Mouse (Mus musculus) intestine, embryonic 14.5 days (tissue): Measurements from ENCODE around the gene Il17d. TPM values are rescaled to one million over a fixed set of nuclear protein-coding genes. Genes with fewer than 3 reads are reported as not detected.

Experiments used
- ATAC-seq: fragments of 200-750 bp; cut with Nextera tagmentation; replicated peaks from 2 replicates; pipeline ENCODE4 v1.8.0; 2017; ENCODE audit warnings: low read depth, moderate number of reproducible peaks, moderate TSS enrichment, moderate library complexity; ENCODE audit not compliant: low FRiP score, low TSS enrichment
- DNase-seq: peaks from one replicate; pipeline ENCODE4 v3.0.0-alpha.2; 2018; ENCODE audit warnings: low spot score
- H3K27ac ChIP-seq: fragments of 300-500 bp; sonication (generic); 2 replicates; pipeline ENCODE4 v1.5.1; 2014; ENCODE audit warnings: low read depth, mild to moderate bottlenecking, control low read depth
- H3K27me3 ChIP-seq: fragments of 300-500 bp; sonication (generic); replicated peaks from 2 replicates; pipeline ENCODE4 v1.6.1; 2014; ENCODE audit warnings: low read length, control low read depth; ENCODE audit not compliant: control insufficient read depth, insufficient read depth
- H3K36me3 ChIP-seq: fragments of 300-500 bp; sonication (generic); 2 replicates; pipeline ENCODE4 v1.6.1; 2014; ENCODE audit warnings: low read length, control low read depth; ENCODE audit not compliant: control insufficient read depth, insufficient read depth
- H3K4me1 ChIP-seq: fragments of 300-500 bp; sonication (generic); replicated peaks from 2 replicates; pipeline ENCODE4 v1.6.1; 2014; ENCODE audit warnings: low read length, control low read depth, mixed read lengths; ENCODE audit not compliant: control insufficient read depth, insufficient read depth
- H3K4me2 ChIP-seq: fragments of 300-500 bp; sonication (generic); 2 replicates; pipeline ENCODE4 v1.6.1; 2014; ENCODE audit warnings: low read length
- H3K4me3 ChIP-seq: fragments of 300-500 bp; sonication (generic); 2 replicates; pipeline ENCODE4 v1.5.1; 2014; ENCODE audit warnings: low read depth, low read length, control low read depth, mixed read lengths
- H3K9ac ChIP-seq: fragments of 300-500 bp; sonication (generic); 2 replicates; pipeline ENCODE4 v1.6.1; 2014; ENCODE audit warnings: mild to moderate bottlenecking, low read length
- H3K9me3 ChIP-seq: fragments of 300-500 bp; sonication (generic); 2 replicates; pipeline ENCODE4 v1.6.1; 2016; ENCODE audit warnings: low read length, control low read depth; ENCODE audit not compliant: control insufficient read depth
- WGBS: fragments of 180-500 bp; shearing (Covaris S2); extraction: QIAGEN DNeasy Blood & Tissue Kit; methylation state at CpG from one replicate; pipeline ENCODE4 v1.1.7; 2014; 5-methylcytosine and 5-hydroxymethylcytosine counted together
- polyA plus RNA-seq: library from polyadenylated mRNA; unstranded; fragments of >200 nt; fragmentation: Nextera tagmentation; extraction: Ambion mirVana; gene quantifications from 2 replicates; pipeline ENCODE4 v1.2.1, GENCODE M21; 2014

The Il17d gene
- polyA plus RNA-seq, 1 experiment from 2014 or later, result 5.4 TPM

DNA sequence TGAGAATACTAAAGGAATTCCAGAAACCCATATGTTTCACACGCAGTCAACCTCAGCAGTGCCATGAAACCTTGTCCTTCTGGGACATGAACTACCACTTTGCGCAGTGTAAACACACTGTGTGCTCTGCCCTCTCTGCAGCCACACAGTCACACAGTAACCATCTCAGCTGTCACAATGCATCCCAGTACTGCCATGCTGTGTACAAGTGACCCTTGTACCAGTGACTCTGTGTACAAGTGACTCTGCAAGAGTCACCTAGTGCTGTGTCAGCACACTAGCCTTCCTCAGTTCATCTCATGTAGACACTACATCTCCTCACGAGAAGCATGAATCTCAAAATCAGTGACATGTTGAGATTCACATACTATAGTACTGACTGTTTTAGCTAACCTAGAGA is 8.0 kb downstream of the Il17d start:
- no peak overlapping the region for H3K27ac ChIP-seq
- no peaks in the 10 kb centered on the region for H3K36me3 ChIP-seq
- ATAC-seq (no peak), DNase-seq (no peak)
- H3K4me3 ChIP-seq, result no peak overlapping the region
- peaks cover 20% of the 10 kb centered on the region; the same call in 1 of the 2 replicates for H3K4me1 ChIP-seq
- H3K9ac ChIP-seq, result no peak overlapping the region
- 84% methylated on average over 3 of the region's 3 CpGs for WGBS
- H3K27me3 ChIP-seq, result no peaks in the 10 kb centered on the region
- H3K4me2 ChIP-seq, result no peak overlapping the region
- no peaks in the 10 kb centered on the region for H3K9me3 ChIP-seq

- ATAC-seq (no peak), DNase-seq (peak; percentile 70)
- Histone ChIP-seq H3K4me3 (no peak overlapping the region), H3K9ac (no peak overlapping the region), H3K4me1 (peaks cover 22% of the 10 kb centered on the region; the same call in 1 of the 2 replicates), H3K9me3 (no peaks in the 10 kb centered on the region), H3K4me2 (no peak overlapping the region), H3K27me3 (no peaks in the 10 kb centered on the region), H3K27ac (no peak overlapping the region), H3K36me3 (no peaks in the 10 kb centered on the region)
- WGBS, result 42% methylated on average over 3 of the region's 3 CpGs
Measured at GRCm38 (mm10) chr14:57533214-57533613, 8.6 kb downstream of the Il17d start.

GRCm38 (mm10) chr14:57533841-57534240 is 9.3 kb downstream of the Il17d start:
- 28% methylated on average over 11 of the region's 11 CpGs for WGBS
- peaks cover 22% of the 10 kb centered on the region; the same call in 1 of the 2 replicates for H3K4me1 ChIP-seq
- no peak overlapping the region; the same call in 1 of the 2 replicates for H3K27ac ChIP-seq
- H3K36me3 ChIP-seq, result no peaks in the 10 kb centered on the region
- no peak overlapping the region for H3K4me2 ChIP-seq
- ATAC-seq, result no peak
- H3K27me3 ChIP-seq, result no peaks in the 10 kb centered on the region
- DNase-seq, result no peak
- H3K4me3 ChIP-seq, result no peak overlapping the region
- H3K9ac ChIP-seq, result no peak overlapping the region
- H3K9me3 ChIP-seq, result no peaks in the 10 kb centered on the region

DNA sequence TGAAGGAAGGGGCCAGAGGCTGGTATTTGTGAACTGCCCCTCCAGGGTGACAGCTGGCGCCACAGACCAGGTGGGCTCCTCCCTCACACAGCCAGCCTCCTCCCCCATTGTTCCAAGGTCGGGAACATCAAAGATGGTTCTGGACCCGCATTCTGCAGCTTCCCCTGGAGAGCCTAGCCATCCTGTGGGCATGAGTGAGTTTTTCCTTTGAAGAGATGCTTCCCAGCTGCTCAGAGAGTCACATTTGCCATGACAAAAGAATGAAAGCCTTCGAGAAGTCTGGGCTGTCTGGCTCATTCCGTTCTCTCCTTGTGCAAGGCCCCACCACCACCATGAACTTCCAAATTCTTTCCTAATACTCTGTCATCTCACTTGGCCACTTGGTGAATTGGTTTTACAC is 9.8 kb downstream of the Il17d start:
- Histone ChIP-seq H3K36me3 (no peaks in the 10 kb centered on the region), H3K9ac (no peak overlapping the region), H3K4me3 (no peak overlapping the region), H3K4me1 (peaks cover 22% of the 10 kb centered on the region; the same call in 1 of the 2 replicates), H3K27ac (peak overlapping the region; percentile 68; the same call in 1 of the 2 replicates), H3K27me3 (no peaks in the 10 kb centered on the region), H3K4me2 (no peak overlapping the region), H3K9me3 (no peaks in the 10 kb centered on the region)
- WGBS, result 22% methylated on average over 5 of the region's 5 CpGs
- no peak for DNase-seq
- no peak for ATAC-seq

GRCm38 (mm10) chr14:57534961-57535360 is 10.4 kb downstream of the Il17d start:
- WGBS, result 23% methylated on average over 8 of the region's 8 CpGs
- ATAC-seq (no peak), DNase-seq (no peak)
- H3K27ac ChIP-seq, result peak overlapping the region; percentile 68
- no peaks in the 10 kb centered on the region for H3K9me3 ChIP-seq
- H3K4me3 ChIP-seq, result no peak overlapping the region
- no peak overlapping the region for H3K4me2 ChIP-seq
- H3K4me1 ChIP-seq, result peaks cover 22% of the 10 kb centered on the region; the same call in 1 of the 2 replicates
- H3K36me3 ChIP-seq, result no peaks in the 10 kb centered on the region
- H3K27me3 ChIP-seq, result no peaks in the 10 kb centered on the region
- H3K9ac ChIP-seq, result no peak overlapping the region

GRCm38 (mm10) chr14:57535646-57536045 is 11.1 kb downstream of the Il17d start:
- H3K27ac ChIP-seq, result peak overlapping the region; percentile 68
- ATAC-seq, result no peak

DNA sequence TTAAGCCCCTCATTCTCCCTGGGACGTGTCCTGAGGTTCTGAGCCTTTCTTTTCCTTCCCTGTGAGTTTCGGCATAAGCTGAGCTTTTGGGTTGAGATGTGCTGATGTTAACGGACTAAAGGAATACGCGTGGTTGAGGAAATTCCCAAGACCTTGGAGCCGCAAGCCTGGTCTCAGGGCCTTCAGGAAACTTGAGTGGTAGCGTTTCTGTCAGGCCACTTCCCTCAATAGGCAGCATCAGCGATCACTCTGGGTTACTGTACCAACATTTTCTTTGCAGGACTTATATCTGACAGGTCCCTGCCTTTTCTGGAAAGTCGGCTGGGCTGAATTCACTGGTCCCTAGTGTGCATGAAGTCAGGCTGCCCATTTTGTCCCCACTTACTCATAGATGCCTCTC is 12.2 kb downstream of the Il17d start:
- H3K9me3 ChIP-seq, result no peaks in the 10 kb centered on the region
- no peaks in the 10 kb centered on the region for H3K27me3 ChIP-seq
- 57% methylated on average over 9 of the region's 9 CpGs for WGBS
- no peak overlapping the region for H3K4me2 ChIP-seq
- ATAC-seq, result no peak
- peak overlapping the region; percentile 80 for H3K27ac ChIP-seq
- H3K9ac ChIP-seq, result no peak overlapping the region
- no peak for DNase-seq
- H3K4me1 ChIP-seq, result peaks cover 22% of the 10 kb centered on the region; the same call in 1 of the 2 replicates
- no peaks in the 10 kb centered on the region for H3K36me3 ChIP-seq
- H3K4me3 ChIP-seq, result no peak overlapping the region

More at GRCm38 (mm10) chr14:57535646-57536045, 11.1 kb downstream of the Il17d start:
- Histone ChIP-seq H3K4me2 (0 out of 2 replicates have a peak overlapping the region, but pooled peaks have one; percentile 3), H3K4me3 (no peak overlapping the region), H3K9me3 (no peaks in the 10 kb centered on the region), H3K36me3 (no peaks in the 10 kb centered on the region), H3K27me3 (no peaks in the 10 kb centered on the region), H3K9ac (no peak overlapping the region), H3K4me1 (peaks cover 22% of the 10 kb centered on the region; the same call in 1 of the 2 replicates)
- WGBS, result 46% methylated on average over 6 of the region's 6 CpGs
- no peak for DNase-seq

DNA sequence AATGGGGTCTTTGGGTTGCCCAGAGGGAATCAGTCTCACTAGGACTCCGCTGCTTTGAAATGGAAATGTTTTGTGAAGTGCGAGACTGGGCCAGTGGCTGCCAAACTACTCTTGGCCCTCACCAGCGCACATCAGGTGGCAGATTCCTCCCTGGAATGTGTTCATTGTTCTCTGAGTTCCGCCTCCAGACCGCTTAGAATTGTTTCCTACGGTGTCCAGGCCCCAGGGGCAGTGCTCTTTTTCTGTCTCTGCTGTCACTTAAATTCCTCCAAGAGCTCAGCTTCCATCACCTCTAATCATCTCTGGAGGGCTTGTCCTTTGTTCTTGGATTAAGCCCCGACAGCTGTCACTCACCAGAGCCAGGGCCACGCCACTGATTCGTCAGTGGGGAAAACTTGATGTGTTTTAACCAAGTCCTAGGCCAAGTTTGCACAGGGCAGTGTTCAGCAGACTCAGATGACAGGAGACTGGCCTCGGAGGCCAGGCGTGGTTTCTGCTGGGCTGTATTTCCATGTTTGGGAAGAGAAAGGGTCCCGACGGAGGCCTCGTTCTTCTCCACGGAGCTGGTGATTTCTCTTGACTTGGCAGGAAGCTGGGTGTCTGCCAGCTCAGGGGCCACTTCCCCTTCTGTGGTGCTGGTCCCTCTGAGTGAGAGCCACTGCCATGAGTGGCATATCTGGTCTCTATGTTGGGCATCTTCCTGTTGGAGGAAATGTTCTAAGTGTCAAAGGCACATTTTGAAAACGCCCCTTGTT is 12.9 kb downstream of the Il17d start:
- no peak overlapping the region for H3K4me2 ChIP-seq
- no peak for ATAC-seq
- no peak overlapping the region for H3K9ac ChIP-seq
- peaks cover 22% of the 10 kb centered on the region; the same call in 1 of the 2 replicates for H3K4me1 ChIP-seq
- peaks cover 2% of the 10 kb centered on the region; the same call in 1 of the 2 replicates for H3K9me3 ChIP-seq
- 29% methylated on average over 16 of the region's 16 CpGs for WGBS
- DNase-seq, result no peak
- H3K27me3 ChIP-seq, result no peaks in the 10 kb centered on the region
- no peak overlapping the region for H3K4me3 ChIP-seq
- peak overlapping the region; percentile 80 for H3K27ac ChIP-seq
- H3K36me3 ChIP-seq, result no peaks in the 10 kb centered on the region
